Comparison of ENCODE assay signal across 34 mouse cellular contexts in the genomic region with DNA sequence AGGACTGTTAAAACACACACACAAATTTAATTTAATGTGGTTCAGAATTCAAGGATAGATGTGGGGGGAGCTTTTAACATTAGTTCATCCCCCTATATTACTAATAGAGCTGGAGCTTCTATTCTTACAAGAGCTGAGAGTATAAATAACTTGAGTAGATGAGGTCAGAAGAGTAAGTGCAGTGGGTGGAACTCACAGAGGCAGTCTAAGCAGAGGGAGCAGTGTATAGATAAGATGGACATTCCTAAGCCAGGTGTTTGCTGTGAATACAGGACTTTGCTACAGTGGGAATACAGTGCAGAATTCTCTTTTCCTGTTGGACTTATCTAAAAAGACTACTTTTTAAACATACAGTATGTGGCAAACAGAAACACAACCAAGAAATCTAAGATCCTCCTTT. TPM values are rescaled to one million over a fixed set of nuclear protein-coding genes. Genes with fewer than 3 reads are reported as not detected.
"Had no signal": no experiment of that assay in that cellular context is flagged by ENCODE, and none has a peak within 500 bp of the region (broad histone marks: within the 10 kb centered on the region; RNA-seq: fewer than 3 reads in every experiment).

No protein-coding gene starts in this region.

- H3K27me3 ChIP-seq: forebrain, embryonic 15.5 days; hindbrain, embryonic 13.5 days; hindbrain, embryonic 15.5 days; kidney, embryonic 15.5 days; limb, embryonic 13.5 days; limb, embryonic 15.5 days; liver, embryonic 12.5 days had no signal

- H3K27ac ChIP-seq: forebrain, embryonic 15.5 days; hindbrain, embryonic 13.5 days; hindbrain, embryonic 15.5 days; hindbrain, postnatal 0 days; kidney, embryonic 15.5 days; kidney, postnatal 0 days; limb, embryonic 13.5 days; limb, embryonic 15.5 days; liver, embryonic 12.5 days; liver, embryonic 14.5 days had no signal

- ATAC-seq: forebrain, embryonic 15.5 days; forebrain, postnatal 0 days; hindbrain, postnatal 0 days; intestine, embryonic 16.5 days; liver, embryonic 12.5 days had no signal

- H3K9ac ChIP-seq: forebrain, embryonic 15.5 days; forebrain, postnatal 0 days; hindbrain, embryonic 13.5 days; hindbrain, embryonic 15.5 days; kidney, embryonic 15.5 days; limb, embryonic 13.5 days; limb, embryonic 15.5 days; liver, embryonic 12.5 days; liver, embryonic 14.5 days had no signal

- H3K4me3 ChIP-seq: forebrain, embryonic 15.5 days; hindbrain, embryonic 13.5 days; hindbrain, embryonic 15.5 days; kidney, embryonic 15.5 days; limb, embryonic 13.5 days; limb, embryonic 15.5 days; liver, embryonic 12.5 days had no signal

- DNase-seq: forebrain, postnatal 0 days; gastrocnemius, postnatal 10 days; gastrocnemius, postnatal 36 days; heart, adult 11 months; heart, postnatal 10 days; kidney, adult 11 months; kidney, adult 2 months; kidney, adult 9 months; kidney, postnatal 14 days; kidney, postnatal 36 days; layer of hippocampus, adult 9-11 months; layer of hippocampus, postnatal 36 days; left cerebral cortex, postnatal 4 days had no signal

- H3K4me2 ChIP-seq: forebrain, embryonic 15.5 days; hindbrain, embryonic 13.5 days; hindbrain, embryonic 15.5 days; kidney, embryonic 15.5 days; limb, embryonic 13.5 days; limb, embryonic 15.5 days; liver, embryonic 12.5 days had no signal

- H3K9me3 ChIP-seq: forebrain, embryonic 15.5 days; hindbrain, embryonic 13.5 days; hindbrain, embryonic 15.5 days; kidney, embryonic 15.5 days; limb, embryonic 13.5 days; limb, embryonic 15.5 days; liver, embryonic 12.5 days had no signal

RNA-seq across cellular contexts. Expression of gene Tmem139, which starts 9.0 kb away (rescaled TPM):
- total RNA-seq: forebrain, postnatal 0 days; gastrocnemius, postnatal 10 days; heart, postnatal 10 days; hematopoietic stem cell, adult 5-6 weeks; layer of hippocampus, adult 18-20 months; layer of hippocampus, adult 8-10 months; layer of hippocampus, postnatal 14 days; layer of hippocampus, postnatal 36 days; left cerebral cortex, adult 18-20 months; left cerebral cortex, adult 8-10 months; left cerebral cortex, postnatal 10 days; left cerebral cortex, postnatal 25 days; left cerebral cortex, postnatal 4 days had no signal
- polyA plus RNA-seq: forebrain, postnatal 0 days; liver, embryonic 12.5 days had no signal

RNA-seq across cellular contexts. Expression of gene Clcn1, which starts 15.7 kb away (rescaled TPM):
- total RNA-seq: hematopoietic stem cell, adult 5-6 weeks had no signal
- polyA plus RNA-seq: liver, embryonic 12.5 days had no signal

RNA-seq across cellular contexts. Expression of gene Fam131b, which starts 53.6 kb away (rescaled TPM):
- total RNA-seq: hematopoietic stem cell, adult 5-6 weeks; liver, adult 2 months had no signal
- polyA plus RNA-seq: kidney, postnatal 0 days; liver, adult 2 months; liver, embryonic 12.5 days; liver, embryonic 16.5 days had no signal
